Mouse (Mus musculus) gastrocnemius, adult 8-10 months (tissue): ENCODE measurements at regions not wholly inside any gene's neighbourhood (a gene's known extent, or its start where the extent isn't known, plus 50 kb on each side); places are given as distances from the start of the nearest gene placed in this dataset.

ENCODE experiments used
- DNase-seq, 2 experiments: peaks; one replicate each; pipeline ENCODE4 v3.0.0; 2022; ENCODE audit warnings: low spot score in 2 of 2

DNA sequence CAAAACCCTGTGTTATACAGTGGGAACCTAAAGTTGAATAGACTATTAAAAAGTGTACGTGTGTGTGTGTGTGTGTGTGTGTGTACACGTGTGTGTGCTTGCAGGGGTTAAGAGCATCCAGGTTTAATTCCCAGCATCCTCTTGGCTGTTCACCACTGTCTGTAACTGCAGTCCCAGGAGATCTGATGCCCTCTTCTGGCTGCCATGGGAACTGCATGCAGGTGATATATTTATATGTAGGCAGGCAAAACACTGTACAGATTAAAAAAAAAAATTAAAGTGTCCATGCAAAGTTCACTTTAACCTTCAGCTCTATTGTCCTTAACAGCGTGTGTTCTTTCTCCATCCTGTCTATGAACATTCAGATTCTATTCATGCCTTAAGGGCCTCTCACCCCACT is 454.1 kb downstream of the Rnf144b start:
- no peak for DNase-seq

DNA sequence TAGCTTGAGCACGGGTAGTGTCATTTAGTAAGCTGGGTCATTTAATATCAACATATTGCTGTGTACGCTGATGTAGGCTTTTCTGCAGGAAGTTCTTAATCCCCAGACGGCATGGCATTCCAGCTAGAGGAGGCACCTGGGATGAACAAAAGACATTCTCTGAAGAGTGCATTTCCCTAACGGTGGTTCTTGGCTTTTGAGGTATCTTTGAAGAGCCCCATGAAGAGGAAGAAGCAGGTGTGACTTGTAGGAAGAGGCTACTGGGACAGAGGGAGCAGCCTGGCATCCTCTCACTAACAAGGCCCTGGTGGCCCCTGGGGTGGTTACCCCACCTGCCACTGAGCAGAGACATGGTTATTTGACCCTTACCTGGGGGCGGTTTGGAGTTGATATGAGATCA is 457.7 kb downstream of the Rnf144b start:
- DNase-seq, result no peak

DNA sequence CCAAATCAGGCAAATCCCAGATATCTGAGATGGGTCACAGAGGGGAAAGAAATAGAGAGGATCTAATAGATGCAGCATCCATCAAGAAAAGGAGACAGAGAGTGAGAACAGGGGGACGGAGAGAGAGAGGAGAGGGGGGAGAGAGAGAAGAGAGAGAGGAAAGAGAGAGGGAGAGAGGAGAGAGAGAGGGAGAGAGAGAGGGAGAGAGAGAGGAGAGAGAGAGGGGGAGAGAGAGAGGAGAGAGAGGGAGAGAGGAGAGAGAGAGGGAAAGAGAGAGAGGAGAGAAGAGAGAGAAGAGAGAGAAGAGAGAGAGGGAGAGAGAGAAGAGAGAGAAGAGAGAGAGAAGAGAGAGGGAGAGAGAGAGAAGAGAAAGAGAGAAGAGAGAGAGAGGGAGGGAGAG is 462.7 kb downstream of the Rnf144b start:
- DNase-seq, result no peak

DNA sequence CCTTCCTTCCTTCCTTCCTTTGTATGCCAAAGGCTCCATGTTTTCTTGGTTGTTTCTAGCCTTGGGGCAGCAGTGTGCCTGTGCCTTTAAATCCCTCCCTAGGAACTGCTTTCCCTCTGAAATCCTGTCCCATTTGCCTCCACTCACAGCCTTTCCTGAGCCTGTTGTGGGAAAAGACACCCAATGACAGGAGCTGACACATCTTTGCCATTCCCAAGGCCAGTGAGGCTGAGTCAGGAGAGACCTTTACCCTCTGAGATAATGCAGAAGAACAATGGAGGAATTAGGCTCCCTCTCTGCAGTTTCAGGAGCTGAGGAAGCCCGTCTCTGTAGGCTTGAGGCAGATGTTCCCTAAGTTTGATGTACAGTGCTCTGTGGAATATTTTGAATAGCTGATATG is 480.2 kb downstream of the Rnf144b start:
- no peak for DNase-seq

GRCm38 (mm10) chr13:47611439-47611838 is 489.0 kb downstream of the Rnf144b start:
- DNase-seq, result no peak

DNA sequence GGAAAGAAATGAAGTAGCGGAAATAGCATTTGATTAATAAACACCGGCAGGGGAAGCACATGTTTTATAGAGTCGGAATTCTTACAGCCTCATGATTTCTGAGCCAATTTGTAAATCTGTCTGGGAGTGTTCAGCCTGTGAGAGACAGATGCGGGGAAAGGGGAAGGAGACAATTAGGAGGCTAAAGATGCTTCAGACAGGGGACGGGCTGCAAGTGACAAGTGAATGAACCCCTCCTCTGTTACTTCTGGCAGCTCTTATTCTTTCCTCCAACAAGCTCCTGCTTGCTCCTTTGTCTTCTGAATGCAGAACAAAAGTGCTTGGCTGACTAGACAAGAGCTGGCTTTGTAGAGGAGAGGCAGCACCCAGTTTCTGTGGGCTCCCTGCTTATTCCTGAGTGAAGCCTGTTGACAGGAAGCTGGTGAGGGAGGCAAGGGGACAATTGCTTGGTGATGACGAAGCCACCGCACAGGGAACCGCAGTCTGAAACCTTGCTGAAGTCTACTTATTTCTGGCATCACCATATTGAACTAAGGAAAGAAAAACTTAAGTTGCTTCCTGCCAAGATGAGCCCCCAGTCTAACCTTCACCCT is 514.2 kb downstream of the Rnf144b start:
- no peak for DNase-seq

GRCm38 (mm10) chr13:47642341-47642740 is 519.9 kb downstream of the Rnf144b start:
- DNase-seq, result no peak

- DNase-seq, result no peak
These were observed 522.6 kb downstream of the Rnf144b start for GRCm38 (mm10) chr13:47645081-47645480.

GRCm38 (mm10) chr13:47647693-47648092 is 525.2 kb downstream of the Rnf144b start:
- no peak for DNase-seq

DNA sequence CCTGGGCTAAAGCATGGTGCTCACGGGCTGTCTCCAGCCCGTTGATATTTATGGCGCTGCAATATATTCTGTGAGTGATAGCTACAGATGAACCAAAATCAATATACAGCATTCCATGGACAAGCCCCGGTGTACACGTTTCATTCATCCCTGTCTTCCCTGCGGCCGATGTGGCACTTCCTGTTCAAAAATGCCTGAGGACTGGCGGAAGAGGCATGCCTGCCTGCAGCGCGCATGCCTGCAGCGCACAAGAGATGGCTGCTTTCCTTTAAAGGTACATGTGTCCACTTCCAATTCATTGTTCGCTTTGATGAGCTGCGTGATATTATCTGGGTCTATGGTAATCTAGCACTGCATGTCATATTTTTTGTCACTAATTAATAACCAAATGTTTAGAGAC is 527.6 kb downstream of the Rnf144b start:
- DNase-seq, result no peak

GRCm38 (mm10) chr13:47666470-47666869 is 544.0 kb downstream of the Rnf144b start:
- no peak for DNase-seq

DNA sequence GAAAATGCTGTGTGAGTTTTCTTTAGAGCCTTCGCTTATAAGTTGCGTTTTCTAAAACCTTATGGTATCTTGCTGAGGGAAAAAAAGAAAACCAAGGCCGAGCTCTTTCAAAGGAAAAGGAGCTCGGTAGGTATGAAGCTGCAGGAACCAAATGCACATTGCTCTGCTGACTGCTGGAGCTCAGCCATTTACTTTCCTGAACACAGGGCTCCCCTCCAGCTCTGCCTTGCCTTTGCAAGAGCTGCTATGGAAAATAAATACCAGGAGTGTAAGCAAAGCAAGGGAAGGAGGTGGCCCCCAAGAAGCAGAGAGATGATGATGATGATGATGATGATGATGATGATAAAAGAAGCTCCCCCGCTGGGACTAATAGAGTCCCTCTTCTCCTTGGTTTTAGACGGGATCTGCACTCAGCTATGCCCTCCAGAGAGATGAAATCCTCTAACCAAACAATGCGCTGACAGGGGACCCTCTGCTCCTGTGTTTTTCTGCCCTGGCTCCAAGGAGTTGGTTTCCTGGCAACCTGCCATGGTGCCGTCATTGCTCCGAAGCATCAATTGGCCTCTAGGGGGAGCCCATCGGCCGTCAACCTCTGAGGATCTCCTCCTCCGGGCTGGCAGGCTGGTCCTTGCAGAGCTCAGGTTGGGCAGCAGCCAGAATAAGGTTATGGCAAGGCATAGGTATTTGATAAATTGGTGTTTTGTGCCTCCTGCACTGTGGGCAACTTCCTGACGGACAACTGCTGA is 544.7 kb downstream of the Rnf144b start:
- DNase-seq, result peak; percentile 71 to 73

DNA sequence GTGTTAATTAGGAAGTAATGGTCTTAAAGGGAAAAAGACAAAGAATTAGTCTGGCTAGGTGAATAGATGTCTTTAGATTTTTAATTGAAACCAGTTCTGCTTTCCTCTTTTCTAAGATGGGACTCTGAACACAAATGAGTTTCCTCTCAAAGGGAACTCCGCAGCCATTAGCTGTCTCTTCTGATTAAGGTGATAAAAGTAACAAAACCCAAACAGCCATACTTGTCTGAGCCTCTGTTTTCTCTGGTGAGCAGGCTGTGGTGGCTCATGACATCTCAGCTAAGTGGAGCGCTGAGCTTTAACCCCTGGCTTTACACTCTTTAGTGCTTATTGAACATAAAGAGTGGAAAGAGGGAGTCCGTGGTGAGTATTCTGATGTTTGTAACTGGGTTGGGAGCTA is 565.7 kb downstream of the Rnf144b start:
- no peak for DNase-seq

GRCm38 (mm10) chr13:47693815-47694214 is 567.2 kb upstream of the Id4 start:
- DNase-seq, result no peak

GRCm38 (mm10) chr13:47695877-47696276 is 565.2 kb upstream of the Id4 start:
- no peak for DNase-seq

- DNase-seq, result no peak
These were observed 560.5 kb upstream of the Id4 start for GRCm38 (mm10) chr13:47700556-47700955.

DNA sequence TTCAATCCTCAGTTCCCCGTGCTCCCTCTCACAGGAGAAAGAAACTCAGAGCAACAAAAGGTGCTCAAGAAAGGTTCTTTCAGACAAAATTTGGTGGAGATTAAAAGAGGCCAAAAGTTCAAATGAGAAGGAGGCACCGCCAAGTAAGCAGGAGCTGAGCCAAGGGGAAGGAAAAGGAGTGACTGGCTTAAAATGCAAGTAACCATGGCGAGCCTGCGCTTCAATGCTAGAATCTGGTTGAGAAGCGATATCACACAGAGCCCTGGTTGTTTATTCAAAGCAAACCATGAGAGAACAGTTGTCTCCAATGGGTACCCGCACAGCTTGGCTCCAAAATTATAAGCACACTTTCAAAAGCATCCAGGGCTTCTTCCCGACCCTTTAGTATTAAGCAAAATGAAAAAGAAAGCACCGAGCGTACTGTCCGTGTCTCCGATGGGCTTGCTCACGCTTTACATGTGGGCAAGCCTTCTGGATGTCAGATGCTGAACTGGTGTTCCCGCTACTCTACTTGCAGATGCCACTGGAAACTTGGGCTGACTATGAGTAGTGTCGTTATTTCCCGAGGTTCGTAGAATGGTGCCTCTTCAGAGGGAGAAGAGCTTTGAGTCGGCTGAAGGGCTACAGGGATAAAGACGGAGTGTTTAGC is 552.9 kb upstream of the Id4 start:
- no peak for DNase-seq

GRCm38 (mm10) chr13:47709323-47709722 is 551.7 kb upstream of the Id4 start:
- no peak for DNase-seq

- DNase-seq, result no peak
These were observed 548.5 kb upstream of the Id4 start for GRCm38 (mm10) chr13:47712507-47712906.

DNA sequence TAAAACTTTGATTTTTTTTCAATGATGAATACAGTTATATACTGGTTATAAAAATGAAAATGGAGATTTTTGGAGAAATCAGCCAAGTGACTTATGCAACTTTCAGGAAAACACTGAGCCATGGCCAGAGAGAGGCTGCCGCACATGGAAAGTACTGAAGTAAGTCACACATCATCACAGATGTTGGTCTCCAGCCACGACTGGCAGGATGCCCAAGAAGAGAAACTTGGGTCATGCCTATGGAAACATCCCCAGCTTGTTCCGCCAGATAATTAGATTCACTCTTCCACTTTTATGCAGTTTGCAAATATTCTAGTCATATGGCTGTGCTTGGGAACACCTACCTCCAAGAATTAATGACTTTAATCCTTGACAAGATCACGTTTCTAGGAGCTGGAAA is 544.8 kb upstream of the Id4 start:
- DNase-seq, result peak in 1 of 2 experiments; percentile 14

DNA sequence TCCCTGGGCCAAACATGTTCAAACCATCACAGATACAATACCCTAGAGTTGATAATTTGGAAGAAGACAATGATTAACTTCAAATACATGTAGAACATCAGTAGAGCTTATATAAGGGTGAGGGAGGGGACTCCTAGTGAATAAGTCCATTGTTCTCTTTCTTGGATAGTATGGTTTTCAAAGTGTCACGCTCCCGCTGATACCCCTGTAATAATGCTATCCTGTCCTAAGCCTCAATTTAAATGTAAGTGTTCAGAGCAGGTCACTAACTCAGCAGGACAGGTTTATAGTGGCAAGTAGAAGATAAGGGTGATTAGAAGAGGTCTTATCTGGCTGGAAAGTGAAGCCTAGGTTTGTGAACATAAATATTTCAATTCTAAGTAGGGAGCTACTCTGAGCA is 540.4 kb upstream of the Id4 start:
- no peak for DNase-seq

- no peak for DNase-seq
These were observed 526.6 kb upstream of the Id4 start for GRCm38 (mm10) chr13:47734415-47734814.
